Mouse (Mus musculus) frontal cortex, postnatal 14 days (tissue): Measurements from ENCODE around the gene Gm21866.
"Not testable (repeated sequence)": the region's sequence is repeated elsewhere in the genome, so short reads cannot be mapped to it uniquely, and the experiment has no call there.

Experiments
- DNase-seq, 2 experiments: peaks; one replicate each; pipeline ENCODE4 v3.0.0; 2022; ENCODE audit warnings: low spot score in 2 of 2

Gm21866 gene

GRCm38 (mm10) chrY:13465479-13465878 is at the start of gene Gm21866:
Gm21866 (minus strand) TSS chrY:13465579.
- not testable (repeated sequence) for DNase-seq

GRCm38 (mm10) chrY:13493726-13494125 is 28.3 kb upstream of the Gm21866 start, which contains the start of gene Gm20773:
Gm20773 (plus strand) TSS chrY:13494026.
- not testable (repeated sequence) for DNase-seq
